Mouse (Mus musculus) hematopoietic multipotent progenitor cell, adult 10-12 weeks (in vitro differentiated cells): ENCODE results near the gene Duox1. TPM values are rescaled to one million over a fixed set of nuclear protein-coding genes. Genes with fewer than 3 reads are reported as not detected.

Source experiments
- polyA plus RNA-seq: library from polyadenylated mRNA; stranded (reverse); fragments of >175 nt; gene quantifications from 2 replicates; pipeline ENCODE4 v1.2.3, GENCODE M21; 2012; ENCODE audit warnings: low replicate concordance

The Duox1 gene
- polyA plus RNA-seq = not detected in 2 replicates

DNA sequence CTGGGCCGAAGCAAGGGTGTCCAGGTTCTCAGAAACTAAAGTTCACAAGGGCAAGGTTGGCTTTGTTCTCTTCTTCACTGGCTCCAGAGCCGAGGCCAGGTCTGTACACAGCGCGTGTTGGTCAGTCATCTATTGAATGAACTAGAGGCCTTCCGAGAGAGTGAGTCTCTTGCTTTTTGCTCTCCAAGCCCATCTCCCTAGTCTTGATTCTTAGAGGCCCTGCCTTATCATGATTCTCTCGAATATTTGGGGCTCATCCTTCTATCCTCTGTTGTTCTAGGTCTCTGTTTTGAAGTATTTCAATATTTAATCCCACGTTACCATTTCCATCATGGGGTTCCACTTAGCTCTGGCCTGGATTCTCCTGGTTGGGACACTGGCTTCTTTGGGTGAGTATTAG lies at the start of gene Duox1:
TSS of gene Duox1 (plus strand) at position 301 of the 400 bp plus-strand sequence.

DNA sequence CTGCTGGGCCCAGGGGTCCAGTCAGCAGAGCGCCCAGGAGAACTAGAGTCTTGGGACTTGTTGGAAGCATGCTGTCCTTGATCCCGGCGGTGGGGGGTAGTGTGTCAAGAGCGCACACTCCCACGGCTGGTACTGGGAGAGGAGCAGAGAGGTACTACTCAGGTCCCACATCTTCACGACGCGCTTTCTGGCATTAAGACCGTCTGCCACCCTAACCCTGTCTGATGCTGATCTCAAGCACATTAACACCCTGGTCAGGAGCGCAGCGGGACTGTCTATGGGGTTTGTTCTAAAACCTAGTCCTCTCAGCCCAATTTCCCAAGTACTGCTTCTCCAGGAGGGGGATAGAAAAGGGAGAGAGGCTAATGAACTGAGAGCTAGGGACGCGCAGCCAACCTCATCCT lies 17.4 kb upstream of the Duox1 start, which contains the start of gene Duox2:
TSS of gene Duox2 (minus strand) at position 354 of the 404 bp plus-strand sequence.

DNA sequence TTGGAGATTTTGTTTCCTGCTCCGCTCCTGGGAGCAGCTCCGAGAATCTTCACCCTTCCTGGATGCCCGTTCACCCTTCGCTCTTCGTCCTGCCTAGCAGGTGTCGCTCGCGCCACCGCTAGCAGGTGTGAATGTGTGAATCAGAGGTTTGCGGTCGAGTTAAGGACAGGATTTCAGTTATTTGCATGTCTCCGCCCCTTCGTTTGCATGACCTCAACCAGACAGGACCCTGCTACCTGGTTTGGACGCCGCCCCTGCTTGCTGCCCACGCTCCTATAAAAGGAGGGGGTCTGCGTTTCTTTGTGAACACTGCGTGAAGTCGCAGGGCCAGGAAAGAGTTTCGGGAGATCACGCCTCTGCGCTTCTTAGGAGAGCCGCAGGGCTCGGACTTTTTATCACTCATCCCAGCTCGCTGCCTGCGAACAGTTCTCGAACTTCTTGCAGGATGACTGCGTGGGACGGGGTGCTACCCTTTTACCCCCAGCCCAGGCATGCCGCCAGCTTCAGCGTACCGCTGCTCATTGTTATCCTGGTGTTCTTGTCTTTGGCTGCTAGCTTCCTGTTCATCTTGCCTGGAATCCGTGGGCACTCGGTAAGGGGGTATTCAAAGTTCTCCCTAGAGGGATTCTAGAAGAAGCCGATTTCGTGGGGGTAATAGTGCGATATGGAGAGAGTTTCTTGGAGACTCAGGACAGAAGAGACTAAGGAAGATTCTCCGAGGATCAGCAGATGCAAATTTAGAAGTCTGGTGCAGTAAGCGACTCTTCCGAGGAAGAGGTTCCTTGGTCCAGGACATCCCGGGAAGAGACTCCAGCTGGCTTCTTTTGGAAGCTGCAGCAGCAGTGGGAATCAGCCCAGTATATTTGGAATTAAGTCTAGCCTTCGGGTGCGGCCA lies 16.6 kb upstream of the Duox1 start, which contains the start of gene Duoxa2:
TSS of gene Duoxa2 (plus strand) at position 305 of the 895 bp plus-strand sequence.

GRCm38 (mm10) chr2:122313536-122313935 lies 1.9 kb upstream of the Duox1 start, which contains the start of gene Duoxa1:
Gene Duoxa1 (minus strand): TSS chr2:122313730.

GRCm38 (mm10) chr2:122368995-122369739 lies 53.7 kb downstream of the Duox1 start, which contains the start of gene Shf:
Gene Shf (minus strand): TSS chr2:122369162.

Other genes with a start within 250 kb of the Duox1 start
- 3.0 and 3.7 TPM in 2 replicates for gene Spg11, start 197.3 kb upstream of the Duox1 start, polyA plus RNA-seq
- gene B2m, start 168.0 kb upstream of the Duox1 start, polyA plus RNA-seq = 237 and 274 TPM in 2 replicates
- gene Trim69, start 155.0 kb upstream of the Duox1 start, polyA plus RNA-seq = not detected in 2 replicates
- not detected in 2 replicates for gene Patl2, start 129.5 kb upstream of the Duox1 start, polyA plus RNA-seq
- gene Terb2, start 129.4 kb upstream of the Duox1 start, polyA plus RNA-seq = not detected in 2 replicates
- gene Sord, start 80.9 kb upstream of the Duox1 start, polyA plus RNA-seq = 6.1 and 6.2 TPM in 2 replicates
- not detected in 2 replicates for gene Duox2, start 17.2 kb upstream of the Duox1 start, polyA plus RNA-seq
- not detected in 2 replicates for gene Duoxa2, start 16.8 kb upstream of the Duox1 start, polyA plus RNA-seq
- gene Duoxa1, start 1.9 kb upstream of the Duox1 start, polyA plus RNA-seq = not detected in 2 replicates
- gene Shf, start 53.5 kb downstream of the Duox1 start, polyA plus RNA-seq = 8.2 and 25.6 TPM in 2 replicates
- 1.9 and 2.8 TPM in 2 replicates for gene Slc28a2, start 110.8 kb downstream of the Duox1 start, polyA plus RNA-seq
- 0.16 and 2.3 TPM in 2 replicates for gene Gm14085, start 169.3 kb downstream of the Duox1 start, polyA plus RNA-seq